Mouse (Mus musculus): ENCODE results near the gene Gtf2a1.
"Not testable (repeated sequence)": the region's sequence is repeated elsewhere in the genome, so short reads cannot be mapped to it uniquely, and the experiment has no call there.

Gtf2a1 gene

DNA sequence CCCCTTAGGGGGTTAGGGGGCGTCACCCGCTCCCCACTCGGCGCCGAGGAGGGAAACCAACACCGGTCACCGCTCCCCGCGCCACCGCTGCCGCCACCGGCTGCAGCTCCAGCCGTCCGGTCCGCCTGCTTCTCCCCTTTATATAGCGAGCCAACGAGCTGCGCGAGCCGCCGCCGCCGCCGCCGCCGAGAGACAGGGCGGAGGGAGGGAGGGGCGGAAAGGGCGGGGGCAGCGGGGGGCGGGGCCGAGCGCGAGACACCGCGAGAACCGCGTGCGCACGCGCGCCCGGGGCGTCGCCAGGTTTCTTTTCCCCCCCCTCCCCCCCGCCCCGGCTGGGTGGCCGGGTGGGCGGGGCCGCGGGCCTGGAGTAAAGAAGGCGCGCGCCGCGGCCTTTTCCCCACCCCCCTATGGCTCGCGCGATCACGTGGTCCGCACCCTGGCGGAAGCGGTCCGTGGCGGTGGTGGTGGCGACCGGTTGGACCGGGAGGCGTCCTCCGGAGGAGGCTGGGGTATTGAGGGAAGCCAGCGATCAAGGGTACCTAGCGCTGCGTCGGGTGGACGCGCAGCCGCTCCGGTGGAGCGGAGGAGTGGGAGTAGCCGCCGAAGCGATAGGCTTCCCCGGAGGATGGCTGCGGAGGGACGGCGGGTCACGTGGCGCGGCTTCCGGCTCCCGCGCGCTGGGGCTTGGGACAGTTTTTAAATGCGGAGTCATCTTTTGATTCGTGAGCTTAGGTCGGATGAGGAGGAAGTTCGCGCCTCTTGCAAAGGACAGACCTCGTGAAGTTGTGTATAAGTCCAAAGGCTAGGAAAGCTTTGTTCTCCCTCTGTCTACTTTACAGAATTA, at the start of gene Gtf2a1:
Gene Gtf2a1 (minus strand): TSS at position 641 of the 844 bp plus-strand sequence.
- peak; percentile 93 for DNase-seq

DNA sequence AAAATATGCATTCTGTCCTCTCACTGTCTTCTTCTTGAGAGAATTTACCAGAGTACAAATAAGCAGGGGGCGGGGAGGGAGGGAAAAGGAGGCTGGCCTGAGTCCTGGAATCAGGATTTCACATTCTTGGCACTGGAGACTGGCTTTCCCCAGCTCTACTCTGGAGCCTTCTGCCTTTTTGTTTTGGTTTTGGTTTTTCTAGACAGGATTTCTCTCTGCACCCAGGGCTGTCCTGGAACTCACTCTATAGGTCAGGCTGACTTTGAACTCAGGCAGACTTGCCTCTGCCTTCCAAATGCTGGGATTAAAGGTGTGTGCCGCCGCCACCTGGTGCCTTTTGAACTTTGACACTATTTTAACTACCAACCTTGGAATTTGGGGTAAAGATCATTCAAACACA, 48.1 kb upstream of the Gtf2a1 start:
- DNase-seq, result peak; percentile 44

DNA sequence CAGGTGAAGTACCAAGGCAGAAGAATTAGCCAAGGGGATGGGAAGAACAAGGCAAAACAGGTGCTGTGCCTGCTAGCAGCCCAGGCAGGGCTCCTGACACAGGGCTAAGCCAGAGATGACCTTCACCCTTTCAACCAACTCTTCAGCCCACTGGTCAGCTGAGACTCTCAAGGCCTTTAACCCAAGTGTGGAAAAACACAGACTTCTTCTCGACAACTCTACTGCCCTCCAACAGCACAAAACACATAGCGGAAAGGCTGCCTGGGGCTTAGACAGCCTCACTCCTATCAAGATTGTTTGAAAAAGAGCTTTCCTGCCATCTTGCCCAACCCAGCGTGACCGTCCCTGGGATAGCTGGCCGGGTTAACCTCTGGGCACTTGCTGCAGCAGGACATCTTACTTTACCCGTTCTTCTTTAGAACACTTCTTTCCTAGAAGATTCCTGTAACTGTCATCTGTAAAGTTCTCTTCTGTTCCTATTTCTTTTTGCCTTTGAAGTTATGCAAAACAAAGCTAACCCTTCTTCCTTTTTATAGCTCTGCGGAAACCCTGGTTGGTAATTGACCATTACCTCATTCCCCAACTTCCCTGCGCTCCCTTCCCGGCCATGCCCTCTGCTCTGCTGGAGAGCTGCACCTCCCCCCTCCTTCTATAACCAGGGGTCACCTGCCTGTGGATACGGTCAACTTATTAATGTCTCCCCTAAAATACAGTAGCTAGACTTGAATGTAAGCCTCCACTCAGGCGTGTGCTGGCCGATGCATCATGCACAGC, 47.0 kb upstream of the Gtf2a1 start:
- peak; percentile 44 for DNase-seq

- no peak for DNase-seq
Measured at GRCm38 (mm10) chr12:91626482-91626881, 36.2 kb upstream of the Gtf2a1 start.

DNA sequence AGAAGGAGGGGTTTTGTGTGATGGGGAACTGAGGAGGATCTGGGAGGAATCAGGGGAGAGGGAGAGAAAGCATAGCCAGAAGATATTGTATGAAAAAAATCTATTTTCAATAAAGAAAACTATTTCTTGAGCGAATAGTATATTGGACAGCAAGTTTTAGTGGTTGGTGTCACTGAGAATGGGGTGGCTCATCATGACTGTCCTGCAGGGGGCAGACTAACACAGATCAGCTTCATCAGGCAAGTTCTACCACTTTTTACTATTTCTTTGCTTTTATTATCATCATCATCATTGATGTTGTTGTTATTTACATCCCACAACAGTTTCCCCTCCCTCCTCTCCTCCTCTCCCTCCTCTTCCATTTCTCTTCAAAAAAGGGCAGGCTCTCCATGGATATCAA, 34.7 kb upstream of the Gtf2a1 start:
- no peak for DNase-seq

GRCm38 (mm10) chr12:91609425-91609824, 19.1 kb upstream of the Gtf2a1 start:
- peak; percentile 24 for DNase-seq

DNA sequence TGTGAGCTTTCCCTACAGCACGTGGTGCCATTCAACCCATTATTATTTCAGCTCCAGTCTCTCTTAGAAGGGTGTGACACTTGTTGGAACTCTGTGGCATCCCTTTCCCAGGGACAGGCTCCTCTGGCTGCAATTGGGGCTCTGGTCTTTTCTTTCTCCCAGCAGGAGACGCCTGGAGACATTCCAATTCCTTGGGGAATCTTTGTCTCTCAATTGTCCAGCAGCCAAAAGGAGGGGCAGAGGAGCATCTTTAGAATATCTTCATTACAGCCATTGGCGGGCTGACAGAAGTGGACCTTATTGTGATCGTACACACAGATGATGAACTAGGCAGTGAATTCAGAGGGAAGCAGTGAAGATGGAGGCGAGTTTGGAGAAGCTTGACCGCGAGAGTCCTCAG, 17.4 kb upstream of the Gtf2a1 start:
- DNase-seq, result no peak

DNA sequence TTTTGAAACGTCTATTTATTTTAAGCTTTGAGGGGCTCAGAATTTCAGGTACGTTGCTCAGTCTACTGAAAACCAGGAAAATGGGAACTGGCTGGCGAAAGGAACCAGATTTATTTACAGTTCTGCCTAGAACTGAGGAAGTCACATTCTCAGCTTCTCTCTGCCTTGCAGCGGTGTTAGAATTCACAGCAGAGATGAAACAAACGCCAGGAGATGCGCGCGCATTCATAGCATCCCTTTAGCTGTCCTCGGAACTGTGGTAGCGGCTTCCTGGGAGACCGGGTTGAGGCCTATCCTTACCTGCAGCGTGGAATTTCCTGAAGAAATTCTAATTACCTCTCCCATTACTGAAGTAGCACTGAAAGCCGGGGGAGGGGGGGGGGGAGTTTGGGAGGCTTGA, 16.4 kb upstream of the Gtf2a1 start:
- DNase-seq, result no peak

DNA sequence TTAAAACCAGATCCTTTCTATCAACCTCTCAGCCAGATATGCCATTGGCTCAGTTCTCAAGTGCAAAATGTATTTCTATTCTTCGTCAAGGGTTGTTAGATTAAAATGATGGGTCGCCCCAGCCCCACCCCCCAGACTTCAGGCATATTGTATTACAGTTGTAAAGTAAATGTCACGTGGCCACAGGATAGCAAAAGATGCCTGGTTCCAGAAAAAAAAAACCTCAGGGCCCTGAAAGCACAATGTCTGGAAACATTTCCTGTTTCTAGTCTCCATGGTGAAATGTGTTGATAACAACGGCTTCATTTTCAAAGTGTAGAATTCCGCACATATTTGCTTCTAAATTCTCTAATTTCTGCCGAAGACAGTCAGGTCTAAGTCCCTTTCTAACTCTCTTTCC, 14.3 kb upstream of the Gtf2a1 start:
- no peak for DNase-seq

GRCm38 (mm10) chr12:91592128-91592527, 1.8 kb upstream of the Gtf2a1 start:
- no peak for DNase-seq

DNA sequence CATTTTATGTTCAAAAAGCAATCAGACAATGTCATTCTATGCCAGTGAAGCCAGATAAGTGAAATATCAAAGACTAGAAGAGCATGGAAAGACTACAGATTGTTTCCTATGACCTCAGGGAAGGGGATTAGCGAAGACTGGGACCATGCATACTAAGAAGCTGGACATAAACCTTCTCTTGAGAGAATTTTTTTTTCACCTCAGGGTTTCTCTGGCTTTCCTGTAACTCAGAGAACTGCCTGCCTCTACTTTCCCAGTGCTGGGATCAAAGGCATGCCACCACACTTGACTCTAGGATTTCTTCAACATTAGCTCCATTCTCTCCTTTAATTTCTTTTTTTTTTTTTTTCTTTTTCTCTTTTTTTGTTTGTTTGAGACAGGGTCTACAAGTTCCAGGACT, 904 bp upstream of the Gtf2a1 start:
- no peak for DNase-seq

- DNase-seq, result peak; percentile 19
Measured at GRCm38 (mm10) chr12:91590716-91591115, 429 bp upstream of the Gtf2a1 start.

DNA sequence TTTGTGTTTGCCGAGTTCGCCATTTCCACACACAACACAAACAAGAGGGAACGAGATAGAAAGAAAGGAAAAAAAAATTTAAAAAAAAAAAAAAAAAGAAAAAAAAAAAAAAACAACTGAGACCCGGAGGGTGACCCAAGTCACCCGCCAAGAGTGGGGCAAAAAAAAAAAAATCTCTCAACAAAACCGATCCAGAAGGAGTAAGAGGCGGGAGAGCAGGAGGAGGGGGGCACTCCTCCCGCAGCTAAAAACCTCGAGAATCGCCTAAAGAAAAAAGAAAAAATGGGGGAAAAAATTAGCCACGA, 793 bp downstream of the Gtf2a1 start:
- DNase-seq, result no peak

GRCm38 (mm10) chr12:91588670-91589541, 1.4 kb downstream of the Gtf2a1 start:
- DNase-seq, result peak; percentile 41

GRCm38 (mm10) chr12:91588176-91588669, 2.1 kb downstream of the Gtf2a1 start:
- DNase-seq, result peak; percentile 90

GRCm38 (mm10) chr12:91587491-91588033, 2.7 kb downstream of the Gtf2a1 start:
- no peak for DNase-seq

- no peak for DNase-seq
Measured at GRCm38 (mm10) chr12:91587077-91587476, 3.2 kb downstream of the Gtf2a1 start.

- DNase-seq, result not testable (repeated sequence)
Measured at GRCm38 (mm10) chr12:91585815-91586214, 4.5 kb downstream of the Gtf2a1 start.

DNA sequence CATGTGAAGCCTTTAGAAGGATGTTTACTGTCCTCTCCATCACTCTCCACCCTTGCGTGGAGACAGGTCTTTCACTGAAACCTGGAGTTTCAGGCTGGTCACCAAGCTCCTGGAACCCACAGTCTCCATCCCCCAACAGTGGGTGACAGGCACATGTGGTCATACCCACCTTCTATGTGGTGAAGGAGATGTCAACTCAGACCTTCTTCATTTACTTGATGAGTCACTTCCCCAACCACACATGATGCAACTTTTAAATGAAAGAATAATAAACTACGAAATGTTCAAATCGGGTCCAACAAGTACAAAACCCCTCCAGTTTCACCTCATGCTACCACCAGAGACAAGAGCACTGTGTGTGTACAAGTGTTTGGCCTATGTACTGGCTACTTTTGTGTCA, 5.1 kb downstream of the Gtf2a1 start:
- DNase-seq, result no peak

GRCm38 (mm10) chr12:91583409-91583808, 6.9 kb downstream of the Gtf2a1 start:
- DNase-seq, result no peak

DNA sequence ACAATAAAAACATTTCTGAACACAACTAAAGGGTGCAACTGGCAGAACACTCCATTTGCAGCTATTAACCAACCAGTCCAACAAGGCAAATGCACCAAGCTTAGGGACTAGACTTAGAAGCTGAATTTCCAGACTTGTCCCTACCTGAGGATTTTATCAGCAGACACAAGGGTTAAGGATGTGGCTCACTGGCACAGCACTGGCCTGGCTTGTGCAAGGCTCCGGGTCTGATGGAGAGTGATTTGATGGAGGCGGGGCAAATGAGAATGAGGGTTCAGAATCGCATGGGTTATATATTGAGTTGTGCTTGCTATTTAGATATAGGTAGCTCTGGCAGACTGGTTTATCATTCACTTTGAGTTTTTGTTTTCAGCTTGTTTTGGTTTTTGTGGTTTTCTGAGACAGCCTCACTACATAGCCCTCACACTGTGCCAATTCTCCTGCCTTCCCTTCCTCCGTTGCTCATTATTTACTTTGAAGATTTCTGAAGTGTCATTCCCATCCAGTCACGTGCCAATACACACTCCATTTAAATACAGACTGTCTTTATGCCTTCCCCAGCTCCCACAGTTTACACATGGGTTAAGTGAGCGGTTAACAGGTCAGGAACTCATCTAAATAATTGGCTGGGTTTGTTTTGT, 7.8 kb downstream of the Gtf2a1 start:
- DNase-seq, result no peak
